Mouse (Mus musculus) liver, adult 2 months (tissue): ENCODE data around the gene B3galnt1.

Experiments
- CTCF ChIP-seq: fragments of 200-500 bp; IDR thresholded peaks from 2 replicates; pipeline ENCODE4 v1.5.1; 2011; ENCODE audit warnings: low read depth, low read length, control low read depth
- POLR2A ChIP-seq: fragments of 200-500 bp; IDR thresholded peaks from 2 replicates; pipeline ENCODE4 v1.6.1; 2011; ENCODE audit warnings: low read length, control low read depth; ENCODE audit not compliant: insufficient read depth; ENCODE audit errors: extremely low read depth

GRCm38 (mm10) chr3:69626963-69627590, 28.3 kb upstream of the B3galnt1 start:
- TF ChIP-seq CTCF = no peak
- TF ChIP-seq POLR2A = no peak
